Mouse (Mus musculus): ENCODE measurements around the gene Klf3. TPM values are rescaled to one million over a fixed set of nuclear protein-coding genes. Genes with fewer than 3 reads are reported as not detected.

The Klf3 gene
- polyA plus RNA-seq, 1 experiment from 2014 or later: 25.3 TPM

DNA sequence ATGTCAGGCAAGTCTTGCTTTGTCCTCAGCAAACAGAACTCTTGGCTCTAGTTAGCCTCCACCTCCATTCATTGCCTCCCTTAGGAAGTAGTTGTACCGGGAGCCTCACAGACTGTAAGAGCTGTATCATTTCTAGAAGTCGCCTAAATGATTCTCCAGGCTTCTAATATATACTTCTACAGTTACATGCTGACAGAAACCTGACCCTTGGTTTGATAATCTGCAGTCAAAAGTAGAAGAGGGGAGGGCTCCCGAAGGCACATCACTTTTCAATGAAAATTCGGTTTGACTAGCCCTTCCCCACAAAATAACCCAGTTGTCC lies 9.8 kb downstream of the Klf3 start:
- WGBS: 22% methylated on average over 4 of the region's 4 CpGs
- no peaks in the 10 kb centered on the region for H3K27me3 ChIP-seq (ENCODE audit: control insufficient read depth, insufficient read depth, low read length)
- H3K4me3 ChIP-seq (replicated peaks; ENCODE audit: low read depth, low read length): no peak overlapping the region
- ATAC-seq (ENCODE audit: low FRiP score, low TSS enrichment) (no peak), DNase-seq (no peak)
- H3K4me1 ChIP-seq (ENCODE audit: control insufficient read depth, insufficient read depth, low read length): peaks cover 19% of the 10 kb centered on the region
- H3K36me3 ChIP-seq (ENCODE audit: control insufficient read depth, insufficient read depth, low read length): no peaks in the 10 kb centered on the region
- H3K4me2 ChIP-seq (ENCODE audit: low read length): no peak overlapping the region
- H3K9ac ChIP-seq (replicated peaks; ENCODE audit: low read length): no peak overlapping the region
- no peak overlapping the region for H3K27ac ChIP-seq (replicated peaks; ENCODE audit: low read depth, low read length)
- no peaks in the 10 kb centered on the region for H3K9me3 ChIP-seq (ENCODE audit: control insufficient read depth, low read length)

DNA sequence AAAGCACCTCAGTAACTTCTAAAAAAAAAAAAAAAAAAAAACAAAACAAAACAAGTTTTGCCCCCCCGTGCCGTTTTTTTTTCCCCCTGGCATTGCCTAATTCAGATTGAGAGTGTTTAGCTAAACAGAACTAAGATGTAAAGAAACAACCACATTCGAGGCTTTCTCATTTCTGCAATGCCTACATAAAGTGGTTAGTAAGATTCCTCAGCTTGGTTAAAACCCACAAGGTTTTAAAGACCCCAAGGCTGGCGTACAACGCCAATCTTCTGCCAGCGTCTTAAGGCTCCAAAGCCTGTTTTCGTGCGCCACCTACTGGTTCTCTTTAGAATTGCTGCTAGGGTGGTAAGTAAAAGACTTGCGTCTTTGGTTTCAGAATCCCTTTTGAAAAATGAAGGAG lies 10.2 kb downstream of the Klf3 start:
- ATAC-seq (ENCODE audit: low FRiP score, low TSS enrichment) (no peak), DNase-seq (peak; percentile 99)
- Histone ChIP-seq H3K9ac (replicated peaks; ENCODE audit: low read length) (no peak overlapping the region), H3K4me2 (ENCODE audit: low read length) (no peak overlapping the region), H3K27ac (replicated peaks; ENCODE audit: low read depth, low read length) (no peak overlapping the region), H3K9me3 (ENCODE audit: control insufficient read depth, low read length) (no peaks in the 10 kb centered on the region), H3K36me3 (ENCODE audit: control insufficient read depth, insufficient read depth, low read length) (no peaks in the 10 kb centered on the region), H3K4me3 (replicated peaks; ENCODE audit: low read depth, low read length) (no peak overlapping the region), H3K4me1 (ENCODE audit: control insufficient read depth, insufficient read depth, low read length) (peaks cover 19% of the 10 kb centered on the region), H3K27me3 (ENCODE audit: control insufficient read depth, insufficient read depth, low read length) (no peaks in the 10 kb centered on the region)
- WGBS: 5% methylated on average over 9 of the region's 9 CpGs

DNA sequence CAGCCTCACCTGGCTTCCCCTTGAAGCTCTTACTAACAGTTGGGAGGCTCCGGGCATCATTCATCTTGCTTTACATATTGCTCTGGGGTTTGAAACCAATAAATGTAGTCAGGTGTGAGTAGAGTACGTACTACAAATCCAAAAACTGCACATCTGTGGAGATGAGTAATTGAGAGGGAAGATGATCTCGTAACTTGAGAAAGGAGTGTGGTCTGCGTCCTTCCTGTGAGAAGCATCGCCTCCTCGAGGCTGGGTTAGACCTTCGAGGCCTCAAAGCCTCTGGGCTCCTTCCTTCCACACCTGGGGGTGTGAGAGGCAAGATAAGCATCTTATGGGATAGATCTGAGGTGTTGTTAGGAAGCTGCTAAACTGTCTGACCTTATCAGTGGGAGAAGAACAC lies 11.2 kb downstream of the Klf3 start:
- no peak overlapping the region for H3K27ac ChIP-seq (replicated peaks; ENCODE audit: low read depth, low read length)
- H3K4me1 ChIP-seq (ENCODE audit: control insufficient read depth, insufficient read depth, low read length): peaks cover 19% of the 10 kb centered on the region
- DNase-seq: no peak
- 0 out of 2 replicates have a peak, but pooled peaks cover 3% of the 10 kb centered on the region for H3K36me3 ChIP-seq (ENCODE audit: control insufficient read depth, insufficient read depth, low read length)
- H3K9ac ChIP-seq (replicated peaks; ENCODE audit: low read length): no peak overlapping the region
- ATAC-seq (ENCODE audit: low FRiP score, low TSS enrichment): no peak
- H3K4me2 ChIP-seq (ENCODE audit: low read length): no peak overlapping the region
- no peak overlapping the region for H3K4me3 ChIP-seq (replicated peaks; ENCODE audit: low read depth, low read length)
- 90% methylated on average over 7 of the region's 7 CpGs for WGBS
- no peaks in the 10 kb centered on the region for H3K27me3 ChIP-seq (ENCODE audit: control insufficient read depth, insufficient read depth, low read length)
- H3K9me3 ChIP-seq (ENCODE audit: control insufficient read depth, low read length): no peaks in the 10 kb centered on the region

DNA sequence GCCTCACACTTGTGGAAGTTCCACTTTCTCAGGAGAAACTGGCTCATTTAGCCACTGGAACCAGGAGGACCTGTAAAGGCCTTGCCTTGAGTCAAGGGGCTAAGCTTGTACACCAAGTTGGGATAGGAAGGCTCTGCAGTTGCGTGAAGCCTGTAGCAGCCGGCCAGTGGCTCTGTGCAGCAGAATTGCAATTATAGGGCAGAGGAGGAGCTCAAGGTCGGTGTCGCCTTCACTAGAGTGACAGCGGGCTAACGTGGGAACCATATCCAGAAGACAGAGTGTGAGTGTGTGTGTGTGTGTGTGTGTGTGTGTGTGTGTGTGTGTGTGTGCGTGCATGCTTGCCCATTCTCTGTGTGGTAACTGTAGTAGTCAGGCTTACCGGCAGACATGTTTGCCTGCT lies 12.4 kb downstream of the Klf3 start:
- H3K36me3 ChIP-seq (ENCODE audit: control insufficient read depth, insufficient read depth, low read length): 0 out of 2 replicates have a peak, but pooled peaks cover 3% of the 10 kb centered on the region
- H3K27ac ChIP-seq (replicated peaks; ENCODE audit: low read depth, low read length): no peak overlapping the region
- ATAC-seq (ENCODE audit: low FRiP score, low TSS enrichment) (no peak), DNase-seq (no peak)
- H3K27me3 ChIP-seq (ENCODE audit: control insufficient read depth, insufficient read depth, low read length): no peaks in the 10 kb centered on the region
- no peaks in the 10 kb centered on the region for H3K9me3 ChIP-seq (ENCODE audit: control insufficient read depth, low read length)
- no peak overlapping the region for H3K4me3 ChIP-seq (replicated peaks; ENCODE audit: low read depth, low read length)
- peaks cover 18% of the 10 kb centered on the region for H3K4me1 ChIP-seq (ENCODE audit: control insufficient read depth, insufficient read depth, low read length)
- WGBS: 82% methylated on average over 8 of the region's 8 CpGs
- H3K9ac ChIP-seq (replicated peaks; ENCODE audit: low read length): no peak overlapping the region
- no peak overlapping the region for H3K4me2 ChIP-seq (ENCODE audit: low read length)

DNA sequence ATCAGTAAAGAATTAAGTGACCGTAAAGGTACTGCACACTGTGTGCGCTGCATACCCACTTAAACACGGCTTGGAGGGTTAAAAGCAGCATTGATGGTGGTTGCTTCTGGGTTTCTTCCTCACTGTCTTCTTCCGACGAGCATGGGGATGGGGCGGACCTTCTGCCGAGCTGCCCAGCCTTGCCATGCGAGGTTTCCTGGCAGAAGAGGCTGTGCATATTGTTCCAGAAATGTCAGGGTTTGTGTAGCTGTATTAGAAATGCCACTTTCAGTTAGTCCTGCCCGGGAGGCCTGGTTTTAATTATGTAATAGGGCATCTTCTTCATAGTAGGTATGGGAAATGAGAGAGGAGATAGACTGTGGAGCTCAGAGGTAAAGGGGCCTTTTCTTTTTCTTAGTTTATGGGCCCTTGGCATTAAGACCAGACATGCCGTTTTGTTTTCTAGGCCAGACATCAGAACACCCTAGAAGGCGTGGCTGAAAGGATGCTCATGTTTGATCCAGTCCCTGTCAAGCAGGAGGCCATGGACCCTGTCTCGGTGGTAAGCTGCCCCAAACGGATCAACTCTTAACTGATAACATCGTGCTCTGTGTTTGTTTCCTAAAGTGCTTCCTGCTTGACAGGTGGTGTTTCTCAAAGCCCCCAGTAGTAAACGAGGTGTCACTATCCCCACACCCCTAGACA lies 13.2 kb downstream of the Klf3 start:
- ATAC-seq (ENCODE audit: low FRiP score, low TSS enrichment) (no peak), DNase-seq (no peak)
- Histone ChIP-seq H3K9me3 (ENCODE audit: control insufficient read depth, low read length) (no peaks in the 10 kb centered on the region), H3K9ac (replicated peaks; ENCODE audit: low read length) (no peak overlapping the region), H3K27ac (replicated peaks; ENCODE audit: low read depth, low read length) (no peak overlapping the region), H3K36me3 (ENCODE audit: control insufficient read depth, insufficient read depth, low read length) (0 out of 2 replicates have a peak, but pooled peaks cover 6% of the 10 kb centered on the region), H3K4me3 (replicated peaks; ENCODE audit: low read depth, low read length) (no peak overlapping the region), H3K27me3 (ENCODE audit: control insufficient read depth, insufficient read depth, low read length) (no peaks in the 10 kb centered on the region), H3K4me1 (ENCODE audit: control insufficient read depth, insufficient read depth, low read length) (peaks cover 10% of the 10 kb centered on the region), H3K4me2 (ENCODE audit: low read length) (no peak overlapping the region)
- WGBS: 85% methylated on average over 15 of the region's 15 CpGs

DNA sequence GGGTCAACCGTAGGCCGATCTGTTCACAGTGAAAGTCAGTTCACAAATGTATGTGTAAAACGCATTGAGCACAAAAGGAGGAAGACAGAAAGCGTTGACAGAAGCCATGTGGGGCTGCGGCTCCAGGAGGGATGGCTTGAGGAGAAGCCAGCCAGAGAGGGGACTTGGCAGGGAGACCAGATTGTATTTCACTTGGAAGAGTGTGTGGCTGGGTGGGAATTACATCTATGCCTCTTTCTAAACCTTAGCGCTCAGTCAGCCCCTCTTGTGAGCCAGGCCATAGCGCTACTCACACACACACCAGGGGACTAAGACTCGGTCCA lies 13.7 kb downstream of the Klf3 start:
- Histone ChIP-seq H3K4me3 (replicated peaks; ENCODE audit: low read depth, low read length) (no peak overlapping the region), H3K27ac (replicated peaks; ENCODE audit: low read depth, low read length) (no peak overlapping the region), H3K4me1 (ENCODE audit: control insufficient read depth, insufficient read depth, low read length) (peaks cover 5% of the 10 kb centered on the region; the same call in 1 of the 2 replicates), H3K36me3 (ENCODE audit: control insufficient read depth, insufficient read depth, low read length) (peaks cover 8% of the 10 kb centered on the region; the same call in 1 of the 2 replicates), H3K9ac (replicated peaks; ENCODE audit: low read length) (no peak overlapping the region), H3K9me3 (ENCODE audit: control insufficient read depth, low read length) (no peaks in the 10 kb centered on the region), H3K27me3 (ENCODE audit: control insufficient read depth, insufficient read depth, low read length) (no peaks in the 10 kb centered on the region), H3K4me2 (ENCODE audit: low read length) (no peak overlapping the region)
- 92% methylated on average over 8 of the region's 8 CpGs for WGBS
- ATAC-seq (ENCODE audit: low FRiP score, low TSS enrichment) (no peak), DNase-seq (no peak)

DNA sequence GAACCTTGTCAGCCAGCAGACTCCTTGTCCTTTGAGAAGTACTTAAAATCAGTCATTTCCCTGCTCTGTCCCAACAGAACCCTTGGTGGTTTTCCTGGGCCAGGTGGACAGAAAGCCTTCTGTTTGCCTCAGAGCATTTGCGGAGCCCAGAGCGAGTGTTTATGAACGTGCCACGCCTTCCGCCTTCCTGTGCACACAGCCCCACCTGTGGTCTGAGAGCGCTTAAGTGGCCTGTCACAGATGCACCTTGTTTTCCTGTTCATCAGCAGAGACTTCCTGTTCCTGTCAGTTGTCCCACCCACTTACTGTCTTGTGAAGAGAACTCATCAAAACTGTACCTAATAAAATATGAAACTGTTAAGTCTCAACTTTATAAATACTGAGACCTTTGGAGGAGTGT lies 16.2 kb downstream of the Klf3 start:
- H3K27ac ChIP-seq (replicated peaks; ENCODE audit: low read depth, low read length): no peak overlapping the region
- DNase-seq (no peak), ATAC-seq (ENCODE audit: low FRiP score, low TSS enrichment) (no peak)
- 93% methylated on average over 6 of the region's 6 CpGs for WGBS
- no peak overlapping the region for H3K4me3 ChIP-seq (replicated peaks; ENCODE audit: low read depth, low read length)
- peaks cover 31% of the 10 kb centered on the region for H3K36me3 ChIP-seq (ENCODE audit: control insufficient read depth, insufficient read depth, low read length)
- no peaks in the 10 kb centered on the region for H3K9me3 ChIP-seq (ENCODE audit: control insufficient read depth, low read length)
- no peaks in the 10 kb centered on the region for H3K4me1 ChIP-seq (ENCODE audit: control insufficient read depth, insufficient read depth, low read length)
- H3K9ac ChIP-seq (replicated peaks; ENCODE audit: low read length): no peak overlapping the region
- H3K27me3 ChIP-seq (ENCODE audit: control insufficient read depth, insufficient read depth, low read length): no peaks in the 10 kb centered on the region
- H3K4me2 ChIP-seq (ENCODE audit: low read length): no peak overlapping the region

DNA sequence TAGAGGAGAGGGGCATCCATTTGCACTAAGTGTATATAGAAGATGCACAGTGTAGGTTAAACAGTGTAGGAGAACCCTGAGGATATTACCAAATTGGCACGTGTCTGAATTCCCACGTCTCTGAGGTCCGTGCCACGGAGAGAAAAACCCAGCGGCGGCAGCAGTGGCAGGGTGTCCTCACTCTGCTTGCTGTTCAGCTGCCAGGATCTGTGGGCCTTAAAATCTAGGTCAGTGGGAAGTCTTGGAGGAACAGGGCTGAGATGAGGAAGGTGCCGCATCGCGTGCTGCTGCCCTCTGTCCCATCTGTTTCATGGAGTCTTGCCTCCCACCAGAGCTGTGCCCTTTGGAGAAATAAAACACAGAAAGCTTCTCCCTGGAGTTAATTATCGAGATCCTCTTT lies 16.9 kb downstream of the Klf3 start:
- WGBS: 89% methylated on average over 10 of the region's 10 CpGs
- Histone ChIP-seq H3K27me3 (ENCODE audit: control insufficient read depth, insufficient read depth, low read length) (no peaks in the 10 kb centered on the region), H3K9me3 (ENCODE audit: control insufficient read depth, low read length) (no peaks in the 10 kb centered on the region), H3K9ac (replicated peaks; ENCODE audit: low read length) (no peak overlapping the region), H3K4me1 (ENCODE audit: control insufficient read depth, insufficient read depth, low read length) (no peaks in the 10 kb centered on the region), H3K4me3 (replicated peaks; ENCODE audit: low read depth, low read length) (no peak overlapping the region), H3K4me2 (ENCODE audit: low read length) (no peak overlapping the region), H3K27ac (replicated peaks; ENCODE audit: low read depth, low read length) (no peak overlapping the region), H3K36me3 (ENCODE audit: control insufficient read depth, insufficient read depth, low read length) (peaks cover 31% of the 10 kb centered on the region)
- DNase-seq (no peak), ATAC-seq (ENCODE audit: low FRiP score, low TSS enrichment) (no peak)

DNA sequence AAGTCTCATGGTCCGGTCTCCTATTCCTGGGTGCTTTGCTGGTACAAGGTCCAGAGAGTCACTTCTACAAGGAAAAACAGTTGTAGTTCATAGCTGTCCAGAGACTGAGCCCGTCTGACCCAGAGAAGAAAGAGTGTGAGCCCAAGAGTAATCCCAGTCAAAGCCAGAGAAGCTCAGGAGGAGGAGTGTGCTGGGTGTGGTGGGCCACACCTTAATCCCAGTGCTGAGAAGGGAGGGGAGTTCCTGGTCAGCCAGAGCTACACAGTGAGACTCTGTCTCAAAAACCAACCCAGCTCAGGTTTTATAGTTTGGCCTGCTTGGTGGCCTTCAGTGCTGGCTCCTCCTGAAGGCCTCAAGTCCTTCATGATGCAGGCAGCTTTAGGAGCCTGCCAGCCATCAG lies 18.1 kb downstream of the Klf3 start:
- Histone ChIP-seq H3K9ac (replicated peaks; ENCODE audit: low read length) (no peak overlapping the region), H3K27me3 (ENCODE audit: control insufficient read depth, insufficient read depth, low read length) (no peaks in the 10 kb centered on the region), H3K36me3 (ENCODE audit: control insufficient read depth, insufficient read depth, low read length) (peaks cover 31% of the 10 kb centered on the region), H3K4me3 (replicated peaks; ENCODE audit: low read depth, low read length) (no peak overlapping the region), H3K4me2 (ENCODE audit: low read length) (no peak overlapping the region), H3K9me3 (ENCODE audit: control insufficient read depth, low read length) (no peaks in the 10 kb centered on the region), H3K27ac (replicated peaks; ENCODE audit: low read depth, low read length) (no peak overlapping the region), H3K4me1 (ENCODE audit: control insufficient read depth, insufficient read depth, low read length) (no peaks in the 10 kb centered on the region)
- ATAC-seq (ENCODE audit: low FRiP score, low TSS enrichment) (no peak), DNase-seq (no peak)
- 94% methylated on average over 2 of the region's 2 CpGs for WGBS

All from midbrain, embryonic 14.5 days (tissue).